Mouse (Mus musculus) hindbrain, embryonic 12.5 days (tissue): ENCODE measurements around the gene Pou2f1. TPM values are rescaled to one million over a fixed set of nuclear protein-coding genes. Genes with fewer than 3 reads are reported as not detected.

ENCODE experiments used
- ATAC-seq: fragments of 200-750 bp; cut with Nextera tagmentation; 2 replicates; pipeline ENCODE4 v1.8.0; 2017; ENCODE audit warnings: moderate TSS enrichment; ENCODE audit not compliant: low FRiP score
- H3K27ac ChIP-seq: fragments of 300-500 bp; sonication (generic); 2 replicates; pipeline ENCODE4 v1.5.1; 2016; ENCODE audit warnings: mild to moderate bottlenecking
- H3K27me3 ChIP-seq: fragments of 300-500 bp; sonication (generic); 2 replicates; pipeline ENCODE4 v1.6.1; 2016; ENCODE audit warnings: mild to moderate bottlenecking
- H3K36me3 ChIP-seq: fragments of 300-500 bp; sonication (generic); 2 replicates; pipeline ENCODE4 v1.6.1; 2016; ENCODE audit warnings: mild to moderate bottlenecking
- H3K4me1 ChIP-seq: fragments of 300-500 bp; sonication (generic); 2 replicates; pipeline ENCODE4 v1.6.1; 2016
- H3K4me2 ChIP-seq: fragments of 300-500 bp; sonication (generic); replicated peaks from 2 replicates; pipeline ENCODE4 v1.6.1; 2016; ENCODE audit warnings: mild to moderate bottlenecking
- H3K4me3 ChIP-seq: fragments of 300-500 bp; sonication (generic); 2 replicates; pipeline ENCODE4 v1.5.1; 2016; ENCODE audit warnings: mild to moderate bottlenecking
- H3K9ac ChIP-seq: fragments of 300-500 bp; sonication (generic); 2 replicates; pipeline ENCODE4 v1.6.1; 2016; ENCODE audit warnings: mild to moderate bottlenecking, moderate library complexity
- H3K9me3 ChIP-seq: fragments of 300-500 bp; sonication (generic); replicated peaks from 2 replicates; pipeline ENCODE4 v1.6.1; 2016; ENCODE audit warnings: mild to moderate bottlenecking
- WGBS: fragments of 180-500 bp; shearing (Covaris S2); methylation state at CpG from one replicate; pipeline ENCODE4 v1.1.7; 2016; 5-methylcytosine and 5-hydroxymethylcytosine counted together
- polyA plus RNA-seq: library from polyadenylated mRNA; unstranded; fragments of >200 nt; fragmentation: Nextera tagmentation; extraction: Ambion mirVana; gene quantifications from 2 replicates; pipeline ENCODE4 v1.2.1, GENCODE M21; 2016

Gene Pou2f1
- polyA plus RNA-seq, 1 experiment from 2014 or later = 21.0 TPM

GRCm38 (mm10) chr1:165882146-165882900 is 120.2 kb downstream of the Pou2f1 start:
- no peak for ATAC-seq
- Histone ChIP-seq H3K36me3 (peaks cover 24% of the 10 kb centered on the region), H3K4me3 (no peak overlapping the region), H3K9me3 (no peaks in the 10 kb centered on the region), H3K4me1 (no peaks in the 10 kb centered on the region), H3K27me3 (no peaks in the 10 kb centered on the region), H3K4me2 (no peak overlapping the region), H3K9ac (no peak overlapping the region), H3K27ac (no peak overlapping the region)
- WGBS = 62% methylated on average over 8 of the region's 8 CpGs

GRCm38 (mm10) chr1:165878751-165879150 is 123.7 kb downstream of the Pou2f1 start:
- H3K4me3 ChIP-seq = no peak overlapping the region
- H3K36me3 ChIP-seq = peaks cover 30% of the 10 kb centered on the region
- no peaks in the 10 kb centered on the region for H3K9me3 ChIP-seq
- no peak overlapping the region for H3K9ac ChIP-seq
- no peaks in the 10 kb centered on the region for H3K4me1 ChIP-seq
- 100% methylated on average over 2 of the region's 2 CpGs for WGBS
- no peak overlapping the region for H3K4me2 ChIP-seq
- no peak overlapping the region for H3K27ac ChIP-seq
- ATAC-seq = no peak
- no peaks in the 10 kb centered on the region for H3K27me3 ChIP-seq

- Histone ChIP-seq H3K27me3 (no peaks in the 10 kb centered on the region), H3K9ac (no peak overlapping the region), H3K4me3 (no peak overlapping the region), H3K4me2 (no peak overlapping the region), H3K36me3 (peaks cover 30% of the 10 kb centered on the region), H3K27ac (no peak overlapping the region), H3K4me1 (peaks cover 3% of the 10 kb centered on the region; the same call in 1 of the 2 replicates), H3K9me3 (no peaks in the 10 kb centered on the region)
- ATAC-seq = no peak
- 91% methylated on average over 6 of the region's 6 CpGs for WGBS
These were observed 126.8 kb downstream of the Pou2f1 start for GRCm38 (mm10) chr1:165875520-165876284.

- H3K27me3 ChIP-seq = no peaks in the 10 kb centered on the region
- peaks cover 3% of the 10 kb centered on the region; the same call in 1 of the 2 replicates for H3K4me1 ChIP-seq
- H3K9ac ChIP-seq = no peak overlapping the region
- H3K4me3 ChIP-seq = no peak overlapping the region
- peaks cover 27% of the 10 kb centered on the region for H3K36me3 ChIP-seq
- no peaks in the 10 kb centered on the region for H3K9me3 ChIP-seq
- ATAC-seq = no peak
- no peak overlapping the region for H3K27ac ChIP-seq
- WGBS = 42% methylated on average over 8 of the region's 8 CpGs
- H3K4me2 ChIP-seq = no peak overlapping the region
These were observed 127.8 kb downstream of the Pou2f1 start for GRCm38 (mm10) chr1:165874645-165875044.

GRCm38 (mm10) chr1:165868659-165869058 is 133.8 kb downstream of the Pou2f1 start:
- no peak overlapping the region for H3K4me2 ChIP-seq
- H3K9me3 ChIP-seq = no peaks in the 10 kb centered on the region
- no peak overlapping the region for H3K9ac ChIP-seq
- WGBS = 87% methylated on average over 8 of the region's 8 CpGs
- no peak for ATAC-seq
- peaks cover 11% of the 10 kb centered on the region for H3K4me1 ChIP-seq
- no peak overlapping the region for H3K27ac ChIP-seq
- H3K4me3 ChIP-seq = no peak overlapping the region
- no peaks in the 10 kb centered on the region for H3K27me3 ChIP-seq
- 0 out of 2 replicates have a peak, but pooled peaks cover 11% of the 10 kb centered on the region for H3K36me3 ChIP-seq

- H3K9ac ChIP-seq = no peak overlapping the region
- no peaks in the 10 kb centered on the region for H3K9me3 ChIP-seq
- H3K27me3 ChIP-seq = no peaks in the 10 kb centered on the region
- no peak for ATAC-seq
- no peak overlapping the region for H3K4me2 ChIP-seq
- 80% methylated on average over 5 of the region's 5 CpGs for WGBS
- no peak overlapping the region for H3K27ac ChIP-seq
- H3K4me1 ChIP-seq = peaks cover 8% of the 10 kb centered on the region
- no peak overlapping the region for H3K4me3 ChIP-seq
- 0 out of 2 replicates have a peak, but pooled peaks cover 11% of the 10 kb centered on the region for H3K36me3 ChIP-seq
These were observed 135.7 kb downstream of the Pou2f1 start for GRCm38 (mm10) chr1:165866630-165867280.

- H3K9me3 ChIP-seq = no peaks in the 10 kb centered on the region
- H3K36me3 ChIP-seq = 0 out of 2 replicates have a peak, but pooled peaks cover 11% of the 10 kb centered on the region
- WGBS = 45% methylated on average over 14 of the region's 14 CpGs
- no peak overlapping the region for H3K9ac ChIP-seq
- H3K4me2 ChIP-seq = no peak overlapping the region
- H3K27me3 ChIP-seq = no peaks in the 10 kb centered on the region
- no peak overlapping the region for H3K4me3 ChIP-seq
- H3K4me1 ChIP-seq = peaks cover 13% of the 10 kb centered on the region
- ATAC-seq = no peak
- H3K27ac ChIP-seq = no peak overlapping the region
These were observed 137.3 kb downstream of the Pou2f1 start for GRCm38 (mm10) chr1:165864864-165865795.

- WGBS = 66% methylated on average over 7 of the region's 7 CpGs
- H3K36me3 ChIP-seq = 0 out of 2 replicates have a peak, but pooled peaks cover 6% of the 10 kb centered on the region
These were observed 140.4 kb downstream of the Pou2f1 start for GRCm38 (mm10) chr1:165862059-165862458.

GRCm38 (mm10) chr1:165861235-165861609 is 141.3 kb downstream of the Pou2f1 start:
- no peak for ATAC-seq
- WGBS = 77% methylated on average over 3 of the region's 3 CpGs
- Histone ChIP-seq H3K9ac (no peak overlapping the region), H3K27me3 (no peaks in the 10 kb centered on the region), H3K4me1 (peaks cover 13% of the 10 kb centered on the region), H3K4me3 (no peak overlapping the region), H3K9me3 (no peaks in the 10 kb centered on the region), H3K4me2 (no peak overlapping the region), H3K36me3 (0 out of 2 replicates have a peak, but pooled peaks cover 6% of the 10 kb centered on the region), H3K27ac (no peak overlapping the region)

More at GRCm38 (mm10) chr1:165862059-165862458, 140.4 kb downstream of the Pou2f1 start:
- no peak for ATAC-seq
- Histone ChIP-seq H3K27ac (no peak overlapping the region), H3K4me1 (peaks cover 13% of the 10 kb centered on the region), H3K9me3 (no peaks in the 10 kb centered on the region), H3K27me3 (no peaks in the 10 kb centered on the region), H3K9ac (no peak overlapping the region), H3K4me3 (no peak overlapping the region), H3K4me2 (no peak overlapping the region)

- H3K9ac ChIP-seq = no peak overlapping the region
- peaks cover 3% of the 10 kb centered on the region; the same call in 1 of the 2 replicates for H3K27me3 ChIP-seq
- H3K4me2 ChIP-seq = no peak overlapping the region
- no peak overlapping the region for H3K27ac ChIP-seq
- 72% methylated on average over 9 of the region's 9 CpGs for WGBS
- no peak overlapping the region for H3K4me3 ChIP-seq
- H3K4me1 ChIP-seq = peaks cover 13% of the 10 kb centered on the region
- ATAC-seq = no peak
- no peaks in the 10 kb centered on the region for H3K9me3 ChIP-seq
- 0 out of 2 replicates have a peak, but pooled peaks cover 6% of the 10 kb centered on the region for H3K36me3 ChIP-seq
These were observed 141.9 kb downstream of the Pou2f1 start for GRCm38 (mm10) chr1:165860373-165861234.
